Mouse (Mus musculus) midbrain, embryonic 11.5 days (tissue): ENCODE measurements at regions not wholly inside any gene's neighbourhood (a gene's known extent, or its start where the extent isn't known, plus 50 kb on each side); places are given as distances from the start of the nearest gene placed in this dataset.

ENCODE experiments used
- ATAC-seq: fragments of 200-750 bp; cut with Nextera tagmentation; 2 replicates; pipeline ENCODE4 v1.8.0; 2017; ENCODE audit warnings: moderate TSS enrichment, moderate library complexity; ENCODE audit not compliant: low FRiP score
- DNase-seq: peaks from one replicate; pipeline ENCODE4 v3.0.0; 2015; ENCODE audit warnings: low spot score; ENCODE audit errors: missing footprints
- H3K27ac ChIP-seq: fragments of 300-500 bp; sonication (generic); 2 replicates; pipeline ENCODE4 v1.5.1; 2014; ENCODE audit warnings: low read depth, low read length
- H3K27me3 ChIP-seq: fragments of 300-500 bp; sonication (generic); 2 replicates; pipeline ENCODE4 v1.6.1; 2014; ENCODE audit warnings: mild to moderate bottlenecking, low read length, moderate library complexity, mixed read lengths; ENCODE audit not compliant: control insufficient read depth, insufficient read depth
- H3K36me3 ChIP-seq: fragments of 300-500 bp; sonication (generic); 2 replicates; pipeline ENCODE4 v1.6.1; 2014; ENCODE audit warnings: mild to moderate bottlenecking, low read length, moderate library complexity, mixed read lengths; ENCODE audit not compliant: control insufficient read depth, insufficient read depth
- H3K4me1 ChIP-seq: fragments of 300-500 bp; sonication (generic); 2 replicates; pipeline ENCODE4 v1.6.1; 2014; ENCODE audit warnings: low read length; ENCODE audit not compliant: control insufficient read depth, insufficient read depth
- H3K4me2 ChIP-seq: fragments of 300-500 bp; sonication (generic); 2 replicates; pipeline ENCODE4 v1.6.1; 2014; ENCODE audit warnings: mild to moderate bottlenecking, moderate library complexity
- H3K4me3 ChIP-seq: fragments of 300-500 bp; sonication (generic); 2 replicates; pipeline ENCODE4 v1.5.1; 2014; ENCODE audit warnings: low read depth, low read length
- H3K9ac ChIP-seq: fragments of 300-500 bp; sonication (generic); 2 replicates; pipeline ENCODE4 v1.6.1; 2014; ENCODE audit warnings: low read length
- H3K9me3 ChIP-seq: fragments of 300-500 bp; sonication (generic); 2 replicates; pipeline ENCODE4 v1.6.1; 2016; ENCODE audit warnings: low read length; ENCODE audit not compliant: control insufficient read depth
- WGBS: fragments of 180-500 bp; shearing (Covaris S2); extraction: QIAGEN DNeasy Blood & Tissue Kit; methylation state at CpG from one replicate; pipeline ENCODE4 v1.1.7; 2014; 5-methylcytosine and 5-hydroxymethylcytosine counted together

GRCm38 (mm10) chr12:8844748-8845147 is 73.6 kb downstream of the Sdc1 start:
- ATAC-seq (no peak), DNase-seq (no peak)
- peaks cover 2% of the 10 kb centered on the region; the same call in 1 of the 2 replicates for H3K4me1 ChIP-seq
- no peak overlapping the region for H3K4me2 ChIP-seq
- H3K9me3 ChIP-seq, result no peaks in the 10 kb centered on the region
- H3K27ac ChIP-seq, result no peak overlapping the region
- no peaks in the 10 kb centered on the region for H3K36me3 ChIP-seq
- H3K27me3 ChIP-seq, result no peaks in the 10 kb centered on the region
- H3K9ac ChIP-seq, result no peak overlapping the region
- WGBS, result 92% methylated on average over 5 of the region's 5 CpGs
- H3K4me3 ChIP-seq, result no peak overlapping the region

- Histone ChIP-seq H3K9ac (no peak overlapping the region), H3K4me1 (peaks cover 2% of the 10 kb centered on the region; the same call in 1 of the 2 replicates), H3K27me3 (no peaks in the 10 kb centered on the region), H3K27ac (no peak overlapping the region), H3K9me3 (no peaks in the 10 kb centered on the region), H3K4me2 (no peak overlapping the region), H3K36me3 (no peaks in the 10 kb centered on the region), H3K4me3 (no peak overlapping the region)
- no peak for ATAC-seq
- WGBS, result 88% methylated on average over 8 of the region's 8 CpGs
- no peak for DNase-seq
These were observed 74.3 kb downstream of the Sdc1 start for GRCm38 (mm10) chr12:8845443-8845842.

GRCm38 (mm10) chr12:8846425-8847226 is 74.8 kb upstream of the Laptm4a start:
- no peak overlapping the region for H3K9ac ChIP-seq
- H3K27me3 ChIP-seq, result no peaks in the 10 kb centered on the region
- H3K27ac ChIP-seq, result no peak overlapping the region
- DNase-seq, result peak; percentile 89
- 58% methylated on average over 16 of the region's 16 CpGs for WGBS
- H3K9me3 ChIP-seq, result no peaks in the 10 kb centered on the region
- no peak for ATAC-seq
- no peaks in the 10 kb centered on the region for H3K36me3 ChIP-seq
- H3K4me3 ChIP-seq, result no peak overlapping the region
- H3K4me1 ChIP-seq, result peaks cover 2% of the 10 kb centered on the region; the same call in 1 of the 2 replicates
- no peak overlapping the region for H3K4me2 ChIP-seq

DNA sequence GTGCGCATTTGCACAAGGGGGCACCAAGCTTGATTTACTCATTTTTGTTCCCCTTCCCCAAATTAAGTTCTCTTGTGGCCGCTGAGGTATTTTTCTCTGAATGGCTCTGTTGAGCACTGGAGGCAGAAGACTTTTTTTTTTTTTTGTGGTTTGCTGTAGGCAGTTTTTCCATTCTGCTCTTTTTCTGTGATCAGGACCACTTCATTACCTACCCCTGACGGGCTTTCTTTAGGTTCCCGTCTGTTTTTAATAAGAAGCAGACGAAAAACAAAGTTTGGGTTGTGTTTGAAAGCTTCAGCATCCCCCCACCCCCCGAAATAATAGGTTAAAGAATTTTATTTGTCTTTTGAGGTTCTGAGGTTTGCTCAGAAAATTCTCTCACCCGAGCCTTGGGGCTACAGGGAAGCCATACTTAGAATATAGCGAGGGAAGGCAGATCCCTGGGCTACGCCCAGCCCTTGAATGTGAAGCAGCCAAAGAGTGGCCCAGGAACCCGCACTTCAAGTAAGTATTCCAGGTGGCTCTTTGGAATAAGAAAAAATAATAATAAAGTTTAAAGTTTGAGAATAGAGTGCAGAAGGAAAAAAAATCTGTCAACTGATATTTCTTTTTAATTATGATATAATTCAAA is 74.1 kb upstream of the Laptm4a start:
- DNase-seq (no peak), ATAC-seq (no peak)
- no peaks in the 10 kb centered on the region for H3K36me3 ChIP-seq
- 78% methylated on average over 10 of the region's 10 CpGs for WGBS
- no peaks in the 10 kb centered on the region for H3K9me3 ChIP-seq
- H3K4me1 ChIP-seq, result peaks cover 2% of the 10 kb centered on the region; the same call in 1 of the 2 replicates
- no peaks in the 10 kb centered on the region for H3K27me3 ChIP-seq
- H3K9ac ChIP-seq, result no peak overlapping the region
- H3K27ac ChIP-seq, result no peak overlapping the region
- H3K4me2 ChIP-seq, result no peak overlapping the region
- no peak overlapping the region for H3K4me3 ChIP-seq

DNA sequence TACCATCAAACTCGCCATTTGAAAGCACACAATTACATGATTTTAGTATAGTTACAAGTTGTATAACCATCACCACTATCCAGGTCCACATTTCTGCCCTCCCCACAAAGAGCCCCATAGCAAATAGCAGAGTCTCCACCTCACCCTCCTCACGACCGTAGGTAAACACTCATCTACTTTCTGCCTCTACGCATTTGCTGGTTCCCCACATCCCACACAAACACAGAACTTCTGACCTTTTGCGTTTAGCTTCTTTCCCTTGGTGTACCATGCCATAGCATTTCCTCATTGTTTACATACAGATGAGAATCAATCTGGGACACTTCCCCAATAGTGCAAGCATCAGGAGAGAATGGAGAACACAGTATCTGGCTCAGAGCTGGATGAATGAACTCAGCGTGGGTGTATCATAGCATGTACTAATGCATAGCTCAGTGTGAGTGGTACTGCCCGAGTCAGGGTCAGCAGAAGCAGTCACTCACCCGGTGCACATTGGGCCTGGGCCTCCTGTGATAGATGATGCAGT is 73.5 kb upstream of the Laptm4a start:
- DNase-seq (no peak), ATAC-seq (no peak)
- Histone ChIP-seq H3K4me2 (no peak overlapping the region), H3K4me1 (peaks cover 2% of the 10 kb centered on the region; the same call in 1 of the 2 replicates), H3K27ac (no peak overlapping the region), H3K27me3 (no peaks in the 10 kb centered on the region), H3K4me3 (no peak overlapping the region), H3K36me3 (no peaks in the 10 kb centered on the region), H3K9me3 (no peaks in the 10 kb centered on the region), H3K9ac (no peak overlapping the region)
- WGBS, result 89% methylated on average over 8 of the region's 8 CpGs

DNA sequence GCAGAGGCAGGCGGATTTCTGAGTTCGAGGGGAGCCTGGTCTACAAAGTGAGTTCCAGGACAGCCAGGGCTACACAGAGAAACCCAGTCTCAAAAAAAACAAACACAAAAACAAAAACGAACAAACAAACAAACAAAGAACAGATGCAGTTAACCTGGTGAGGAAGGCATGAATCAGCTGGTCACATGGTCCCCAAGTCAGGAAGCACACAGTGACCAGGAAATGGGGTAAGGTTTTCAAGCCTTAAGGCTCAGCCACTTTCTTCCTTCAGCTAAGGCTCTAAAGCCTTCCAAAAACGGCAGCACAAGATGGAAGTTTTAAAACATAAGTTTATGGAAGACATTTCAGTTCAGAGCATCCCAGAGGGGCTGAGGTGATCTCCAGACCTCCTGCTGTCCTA is 67.6 kb upstream of the Laptm4a start:
- Histone ChIP-seq H3K36me3 (no peaks in the 10 kb centered on the region), H3K9ac (no peak overlapping the region), H3K27ac (no peak overlapping the region), H3K4me1 (no peaks in the 10 kb centered on the region), H3K9me3 (no peaks in the 10 kb centered on the region), H3K4me3 (no peak overlapping the region), H3K27me3 (no peaks in the 10 kb centered on the region), H3K4me2 (no peak overlapping the region)
- DNase-seq (no peak), ATAC-seq (no peak)
- 89% methylated on average over 4 of the region's 4 CpGs for WGBS

GRCm38 (mm10) chr12:8854401-8854800 is 67.1 kb upstream of the Laptm4a start:
- Histone ChIP-seq H3K9ac (no peak overlapping the region), H3K4me2 (no peak overlapping the region), H3K4me3 (no peak overlapping the region), H3K4me1 (no peaks in the 10 kb centered on the region), H3K9me3 (no peaks in the 10 kb centered on the region), H3K36me3 (no peaks in the 10 kb centered on the region), H3K27ac (no peak overlapping the region), H3K27me3 (no peaks in the 10 kb centered on the region)
- DNase-seq, result no peak
- no peak for ATAC-seq
- WGBS, result 75% methylated on average over 4 of the region's 4 CpGs

DNA sequence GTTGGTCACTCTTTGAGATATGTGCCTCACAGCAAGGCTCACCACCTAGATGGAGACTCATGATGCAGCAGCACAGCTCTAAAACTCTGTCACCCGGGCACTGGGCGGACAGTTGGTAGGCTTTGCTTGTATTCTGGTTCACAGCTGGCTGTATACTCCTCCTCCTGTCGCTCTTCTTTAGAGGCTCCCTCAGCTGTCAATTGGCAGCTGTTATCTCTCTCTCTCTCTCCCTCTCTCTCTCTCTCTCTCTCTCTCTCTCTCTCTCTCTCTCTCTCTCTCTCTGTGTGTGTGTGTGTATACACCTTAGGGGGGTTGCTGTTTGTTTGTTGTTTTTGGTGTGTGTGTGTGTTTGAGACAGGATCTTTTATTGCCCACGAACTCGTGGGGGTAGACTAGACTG is 66.3 kb upstream of the Laptm4a start:
- no peak overlapping the region for H3K4me2 ChIP-seq
- no peak overlapping the region for H3K27ac ChIP-seq
- DNase-seq, result no peak
- H3K4me1 ChIP-seq, result no peaks in the 10 kb centered on the region
- H3K9me3 ChIP-seq, result no peaks in the 10 kb centered on the region
- no peaks in the 10 kb centered on the region for H3K27me3 ChIP-seq
- H3K9ac ChIP-seq, result no peak overlapping the region
- ATAC-seq, result no peak
- 72% methylated on average over 5 of the region's 5 CpGs for WGBS
- H3K36me3 ChIP-seq, result no peaks in the 10 kb centered on the region
- H3K4me3 ChIP-seq, result no peak overlapping the region

DNA sequence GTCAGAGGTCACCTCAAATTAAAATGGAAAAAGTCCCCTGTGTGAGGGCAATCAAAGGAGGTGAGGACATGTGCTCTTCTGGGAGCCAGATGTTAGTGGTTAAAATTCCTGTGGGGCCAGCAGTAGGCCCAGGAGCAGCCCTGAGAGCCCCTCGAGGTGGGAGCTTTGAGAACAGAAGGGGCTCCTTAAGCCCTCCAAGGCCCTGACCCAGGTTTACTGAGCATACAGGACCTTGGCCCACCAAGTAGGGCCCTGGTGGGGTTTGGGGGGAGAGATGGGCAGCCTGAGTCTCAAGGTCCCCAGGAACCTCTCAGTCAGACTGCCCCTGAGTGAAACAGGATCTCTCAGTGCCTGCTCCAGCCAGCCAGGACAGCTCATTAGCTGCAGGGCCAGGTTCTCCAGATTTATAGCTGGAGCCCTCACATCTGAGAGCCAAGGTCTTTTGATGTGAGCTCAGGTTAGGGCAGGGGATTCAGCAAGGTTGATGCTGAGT is 65.4 kb upstream of the Laptm4a start:
- no peak for DNase-seq
- no peak overlapping the region for H3K4me3 ChIP-seq
- no peak overlapping the region for H3K9ac ChIP-seq
- ATAC-seq, result no peak
- no peaks in the 10 kb centered on the region for H3K36me3 ChIP-seq
- WGBS, result 60% methylated on average over 1 of the region's 1 CpGs
- no peaks in the 10 kb centered on the region for H3K4me1 ChIP-seq
- no peaks in the 10 kb centered on the region for H3K27me3 ChIP-seq
- H3K27ac ChIP-seq, result no peak overlapping the region
- H3K4me2 ChIP-seq, result no peak overlapping the region
- H3K9me3 ChIP-seq, result no peaks in the 10 kb centered on the region
